Mouse (Mus musculus): ENCODE measurements at regions not wholly inside any gene's neighbourhood (a gene's known extent, or its start where the extent isn't known, plus 50 kb on each side); places are given as distances from the start of the nearest gene placed in this dataset.
"Not testable (repeated sequence)": the region's sequence is repeated elsewhere in the genome, so short reads cannot be mapped to it uniquely, and the experiment has no call there.

DNA sequence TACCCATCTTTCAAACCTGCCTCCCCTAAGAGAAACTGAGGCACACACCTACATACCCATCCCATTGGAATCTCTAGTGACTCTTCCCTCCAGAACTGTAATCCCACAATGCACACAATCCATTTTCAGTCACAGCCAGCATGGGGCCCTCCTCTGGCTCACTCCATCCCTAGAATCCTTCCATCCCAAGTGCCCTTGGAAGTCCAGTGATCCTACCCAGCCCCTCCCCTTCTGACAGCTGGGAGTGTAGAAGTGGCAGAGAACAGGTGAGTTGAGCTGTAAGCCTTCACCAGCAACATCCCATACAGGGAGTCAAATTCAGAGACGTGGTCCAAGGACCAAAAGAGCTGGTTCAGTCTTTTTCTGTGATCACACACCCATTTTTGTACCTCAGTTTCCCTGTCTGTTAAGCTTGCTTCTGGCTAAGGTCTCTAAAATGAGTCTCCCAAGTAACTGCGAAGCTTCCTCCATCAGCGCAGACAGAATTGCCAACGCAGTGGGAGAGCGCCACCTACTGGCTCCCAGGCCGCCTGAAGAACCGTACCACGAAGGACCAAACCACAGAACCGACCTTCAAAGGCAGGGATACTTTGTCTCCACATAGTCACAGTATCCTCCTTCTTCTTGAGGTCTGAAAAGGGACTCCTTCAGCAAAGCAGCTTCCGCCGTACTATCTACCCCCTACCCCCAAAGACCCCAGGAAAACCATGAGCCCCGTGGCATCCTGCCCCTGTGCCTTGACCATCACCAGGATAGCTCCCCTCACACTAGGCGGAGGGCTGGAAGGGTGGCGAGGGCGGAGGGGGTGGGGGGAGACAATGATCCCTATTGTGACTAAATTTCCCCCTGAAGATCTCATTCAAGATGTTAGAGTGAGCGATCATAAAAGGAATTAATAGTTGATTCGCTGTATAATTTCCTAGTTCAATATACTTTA lies 67.0 kb upstream of the Top1 start:
- TF ChIP-seq CTCF (conservative IDR thresholded peaks at IDR 0.05): peak; percentile 98
- H3K27ac ChIP-seq: no peak overlapping the region
- peak; percentile 78 to 90 for DNase-seq (ENCODE audit: low spot score in 2 of 2)
- H3K4me3 ChIP-seq: no peak overlapping the region

DNA sequence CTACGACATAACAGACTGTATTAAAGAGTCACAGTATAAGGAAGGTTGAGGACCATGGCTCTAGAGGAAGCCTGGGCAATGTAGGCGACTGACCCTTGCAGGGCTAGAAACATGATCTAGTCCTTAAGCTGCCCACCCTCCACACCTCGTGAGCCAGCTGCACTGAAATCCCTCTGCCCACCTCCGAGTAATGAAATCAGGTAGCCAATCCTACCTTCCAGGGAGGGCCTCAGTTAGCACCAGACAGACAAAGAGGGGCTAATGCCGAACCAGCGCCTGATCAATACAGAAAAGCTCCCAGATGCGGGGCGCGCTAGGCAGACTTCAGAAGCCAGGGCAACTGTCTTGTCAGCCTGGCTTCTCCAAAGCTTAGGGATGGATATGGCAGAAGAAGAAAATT lies 65.4 kb upstream of the Top1 start:
- H3K4me3 ChIP-seq: no peak overlapping the region
- TF ChIP-seq CTCF (conservative IDR thresholded peaks at IDR 0.05): no peak
- no peak for DNase-seq (ENCODE audit: low spot score in 2 of 2)
- no peak overlapping the region for H3K27ac ChIP-seq

DNA sequence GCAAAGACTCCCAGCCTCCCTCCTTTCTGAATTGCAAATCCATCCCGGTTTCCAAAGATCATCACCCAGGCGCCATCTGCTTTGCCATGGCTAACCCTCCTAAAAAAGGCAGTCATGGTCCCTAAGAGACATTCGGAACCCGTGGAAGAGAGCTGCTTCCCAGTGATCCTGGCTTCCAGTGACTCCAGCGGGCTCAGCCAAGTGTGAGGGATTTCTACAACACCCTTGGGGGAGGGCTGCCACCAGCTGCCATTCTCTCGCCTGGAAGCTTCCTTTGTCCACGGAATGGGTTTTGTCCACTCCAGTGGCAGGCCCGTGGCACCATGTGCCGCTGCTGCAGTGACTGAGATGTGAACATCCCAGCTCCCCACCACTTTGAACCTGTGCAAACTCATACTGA lies 64.7 kb upstream of the Top1 start:
- TF ChIP-seq CTCF (conservative IDR thresholded peaks at IDR 0.05): no peak

DNA sequence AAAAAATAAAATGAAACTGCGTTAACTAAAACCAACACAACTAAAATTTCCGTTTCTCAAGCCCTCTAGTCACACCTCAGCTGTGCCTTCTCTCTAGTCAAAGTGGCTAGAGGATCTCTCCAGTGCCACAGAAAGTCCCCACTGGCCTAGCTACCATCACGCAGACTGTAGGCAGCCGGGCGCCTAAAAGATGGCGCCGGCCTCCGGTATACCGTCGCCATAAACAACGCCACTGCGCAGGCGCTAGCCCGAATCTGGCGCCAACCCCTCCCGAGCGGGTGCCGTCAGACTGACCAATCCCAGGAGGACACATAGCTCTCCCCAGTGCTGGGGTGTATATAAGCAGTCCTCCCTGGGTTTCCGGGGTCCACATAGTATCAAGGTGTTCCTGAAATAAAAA lies 62.7 kb upstream of the Top1 start:
- not testable (repeated sequence) for H3K4me3 ChIP-seq; DNase-seq (ENCODE audit: low spot score in 2 of 2); H3K27ac ChIP-seq

More for the DNA sequence above, 64.7 kb upstream of the Top1 start:
- H3K27ac ChIP-seq: no peak overlapping the region
- H3K4me3 ChIP-seq: no peak overlapping the region
- DNase-seq (ENCODE audit: low spot score in 2 of 2): no peak

DNA sequence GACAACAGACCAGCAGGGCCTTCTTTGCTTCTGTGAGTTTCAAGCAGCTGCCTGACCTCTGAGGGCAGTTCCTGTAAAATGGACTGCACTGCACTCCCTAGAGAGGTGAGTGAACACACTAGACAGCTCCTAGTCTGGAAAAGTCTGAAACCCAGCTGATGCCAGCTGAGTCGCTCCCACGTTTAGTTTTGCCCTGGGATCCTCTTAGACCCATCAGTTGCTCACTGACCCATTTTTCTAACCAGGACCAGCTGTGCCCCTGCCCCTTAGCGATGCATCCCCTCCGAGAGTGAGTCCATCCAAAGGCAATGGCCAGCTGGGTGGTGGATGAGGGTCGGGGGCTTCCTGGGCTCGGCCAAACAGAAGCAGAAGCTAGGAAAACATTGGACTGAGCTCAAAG lies 62.2 kb upstream of the Top1 start:
- TF ChIP-seq CTCF (conservative IDR thresholded peaks at IDR 0.05): no peak
- H3K27ac ChIP-seq: no peak overlapping the region
- H3K4me3 ChIP-seq: no peak overlapping the region
- no peak for DNase-seq (ENCODE audit: low spot score in 2 of 2)

DNA sequence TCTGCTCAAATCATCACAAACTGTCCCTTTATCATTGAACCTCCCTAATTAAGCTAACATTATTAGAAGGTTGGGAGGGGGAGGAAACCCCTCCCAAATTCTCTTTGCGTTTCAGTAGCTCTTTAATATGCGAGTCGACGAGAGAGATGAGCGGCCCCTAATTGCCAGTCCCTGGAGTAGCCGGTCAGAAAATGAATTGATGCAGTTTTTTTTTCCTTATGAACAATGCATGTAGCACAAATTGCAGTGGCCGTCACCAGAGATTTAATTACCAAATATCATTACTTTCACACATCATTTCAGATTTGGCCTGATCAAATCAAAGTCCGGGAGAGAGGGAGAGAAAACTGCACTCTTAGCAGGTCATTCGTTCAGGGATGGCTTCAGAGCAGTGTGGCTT lies 61.1 kb upstream of the Top1 start:
- Histone ChIP-seq H3K27ac (no peak overlapping the region), H3K4me3 (no peak overlapping the region)
- no peak for TF ChIP-seq CTCF (conservative IDR thresholded peaks at IDR 0.05)
- DNase-seq (ENCODE audit: low spot score in 2 of 2): no peak

DNA sequence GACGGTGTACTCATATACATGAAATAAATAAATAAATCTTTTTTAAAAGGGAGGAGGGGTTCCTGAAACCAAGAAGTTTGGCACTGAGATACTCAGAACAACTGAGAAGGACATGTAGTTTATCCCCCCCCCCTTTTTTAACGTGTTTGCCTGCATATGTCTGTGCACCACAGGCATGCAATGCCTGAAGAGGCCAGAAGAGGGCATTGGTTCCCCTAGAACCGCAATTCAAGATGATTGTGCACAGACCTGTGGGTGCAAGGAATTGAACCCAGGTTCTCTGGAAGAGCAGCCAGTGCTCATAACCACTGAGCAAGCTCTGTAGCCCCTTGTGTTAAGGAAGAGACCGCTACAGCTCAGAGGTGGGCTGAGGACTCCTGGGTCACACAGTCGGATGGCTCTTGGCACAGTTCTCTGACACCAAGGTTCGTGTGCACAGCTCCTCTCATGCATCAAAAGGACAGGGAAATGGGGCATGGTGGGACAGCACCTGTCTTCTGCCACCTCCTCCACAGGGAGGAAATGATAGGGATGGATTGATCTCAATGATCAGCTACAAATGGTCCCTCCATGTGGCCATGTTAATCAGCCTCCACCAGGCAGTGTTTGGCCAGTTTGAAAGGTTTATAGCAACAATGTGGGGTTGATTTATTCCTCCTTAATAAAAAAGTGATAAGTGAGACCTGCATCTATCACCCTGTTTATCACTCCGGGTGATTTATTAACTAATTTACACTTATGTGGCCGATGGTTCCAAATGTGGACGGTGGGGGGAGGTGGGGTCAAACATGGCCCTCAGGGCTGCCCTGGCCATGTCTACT lies 58.5 kb upstream of the Top1 start:
- Histone ChIP-seq H3K27ac (no peak overlapping the region), H3K4me3 (no peak overlapping the region)
- peak; percentile 32 for TF ChIP-seq CTCF (conservative IDR thresholded peaks at IDR 0.05)
- no peak for DNase-seq (ENCODE audit: low spot score in 2 of 2)

DNA sequence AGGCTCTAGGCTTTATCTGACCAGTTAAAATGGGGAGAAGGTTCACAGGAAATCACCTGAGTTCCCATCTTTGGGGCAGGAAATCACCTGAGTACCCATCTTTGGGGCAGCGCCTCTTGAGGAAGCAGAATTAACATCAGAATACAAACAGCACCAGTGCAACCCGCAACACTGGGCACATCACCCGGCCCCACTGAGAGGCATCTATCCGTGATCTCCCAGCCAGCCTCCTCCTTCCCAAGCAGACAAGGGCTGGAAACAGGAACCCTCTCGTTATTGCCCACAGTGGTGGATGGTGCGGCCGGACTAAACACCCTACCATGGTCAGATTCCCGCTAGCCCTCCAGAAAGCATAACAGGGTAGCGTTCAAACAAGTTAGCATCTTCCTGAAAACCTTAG lies 57.3 kb upstream of the Top1 start:
- DNase-seq (ENCODE audit: low spot score in 2 of 2): no peak
- Histone ChIP-seq H3K4me3 (no peak overlapping the region), H3K27ac (no peak overlapping the region)
- TF ChIP-seq CTCF (conservative IDR thresholded peaks at IDR 0.05): no peak

DNA sequence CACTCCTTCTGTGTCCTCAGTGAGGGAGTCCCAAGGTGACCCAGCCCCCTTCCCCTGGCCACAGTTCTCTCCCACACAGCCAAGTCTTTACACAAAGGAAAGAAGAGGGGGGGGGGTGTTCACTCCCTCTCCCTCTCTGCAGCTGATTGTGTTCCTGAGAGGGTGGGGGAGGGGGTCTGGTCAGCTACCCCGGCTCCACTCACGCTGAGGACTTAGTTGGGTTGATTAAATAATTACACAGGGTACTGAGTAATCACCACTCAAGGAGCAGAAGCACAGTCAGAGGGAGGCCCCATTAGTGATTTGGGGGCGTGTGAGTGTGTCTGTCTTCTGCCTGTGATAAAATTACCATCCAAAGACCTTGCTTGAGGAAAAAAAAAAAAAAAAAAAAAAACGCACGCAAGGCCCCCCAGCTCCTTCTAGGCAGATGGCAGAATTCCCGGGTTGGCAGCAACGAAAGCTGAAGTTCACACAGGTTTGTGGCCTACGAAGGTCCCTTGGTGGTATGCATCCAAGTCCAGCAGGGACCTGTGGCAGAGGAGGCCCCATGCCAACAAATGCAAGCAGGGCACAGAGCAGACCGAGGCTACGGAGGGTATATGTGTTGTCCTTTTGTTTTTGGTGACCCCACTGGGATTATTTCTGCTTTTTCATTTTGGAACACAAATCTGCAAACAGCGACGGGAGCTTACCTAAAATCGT lies 55.3 kb upstream of the Top1 start:
- DNase-seq (ENCODE audit: low spot score in 2 of 2): no peak
- no peak for TF ChIP-seq CTCF (conservative IDR thresholded peaks at IDR 0.05)
- Histone ChIP-seq H3K27ac (no peak overlapping the region), H3K4me3 (no peak overlapping the region)

DNA sequence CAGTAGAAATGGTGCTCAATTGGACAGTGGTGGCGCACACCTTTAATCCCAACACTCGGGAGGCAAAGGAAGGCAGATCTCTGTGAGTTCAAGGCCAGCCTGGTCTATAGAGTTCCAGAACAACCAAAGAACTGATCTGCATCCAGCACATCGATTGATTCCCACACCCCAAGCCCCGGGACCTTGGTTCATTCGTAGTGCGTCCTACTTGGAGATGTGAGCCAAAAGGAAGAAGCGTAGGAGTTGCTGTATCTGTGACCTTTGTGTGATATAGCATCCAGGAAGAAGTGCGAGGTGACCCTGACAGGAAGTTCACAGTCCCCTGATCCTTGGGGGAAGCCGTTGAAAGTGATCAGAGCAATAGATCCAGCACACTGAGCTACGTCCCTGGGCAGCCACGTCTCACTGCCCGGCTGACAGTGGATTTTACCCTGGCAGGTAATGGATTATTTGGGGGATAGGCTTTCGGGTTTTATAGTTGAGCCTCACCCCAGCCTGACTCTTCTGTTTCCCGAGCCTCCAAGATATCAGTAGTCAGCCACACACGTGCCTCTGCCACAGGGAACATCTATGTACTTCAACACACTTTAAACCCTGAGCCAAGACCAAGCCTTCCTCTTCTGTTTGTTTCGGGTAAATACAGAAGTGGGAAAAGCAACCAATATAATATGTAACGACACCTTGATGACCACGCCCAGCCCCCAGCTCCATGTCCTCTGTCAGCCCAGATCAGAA lies 54.1 kb upstream of the Top1 start:
- H3K4me3 ChIP-seq: no peak overlapping the region
- DNase-seq (ENCODE audit: low spot score in 2 of 2): no peak
- TF ChIP-seq CTCF (conservative IDR thresholded peaks at IDR 0.05): no peak
- no peak overlapping the region for H3K27ac ChIP-seq

DNA sequence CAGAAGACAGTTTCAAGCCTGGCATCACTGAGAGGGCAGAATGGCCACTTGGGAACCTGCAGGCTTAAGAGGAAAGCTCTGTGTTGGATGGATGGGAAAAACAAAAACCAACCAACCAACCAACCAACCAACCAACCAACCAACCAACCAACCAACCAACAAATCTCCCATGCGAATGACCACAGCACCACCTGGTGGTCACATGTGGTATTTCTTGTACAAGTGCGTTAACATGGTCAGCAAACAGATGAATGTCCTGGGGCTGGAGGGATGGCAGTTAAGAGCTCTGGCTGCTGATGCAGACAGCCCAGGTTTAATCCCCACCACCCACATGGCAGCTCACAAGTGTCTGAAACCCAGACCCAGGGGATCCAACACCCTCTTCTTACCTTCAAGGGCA lies 52.7 kb upstream of the Top1 start:
- no peak overlapping the region for H3K4me3 ChIP-seq
- TF ChIP-seq CTCF (conservative IDR thresholded peaks at IDR 0.05): peak; percentile 87
- H3K27ac ChIP-seq: no peak overlapping the region
- peak; percentile 57 to 87 for DNase-seq (ENCODE audit: low spot score in 2 of 2)
